Mouse (Mus musculus) liver, embryonic 12.5 days (tissue): ENCODE measurements around the gene Snx18. TPM values are rescaled to one million over a fixed set of nuclear protein-coding genes. Genes with fewer than 3 reads are reported as not detected.
A peak's percentile ranks its signal among the peaks of the same experiment; 100 is the strongest.

Experiments used
- ATAC-seq: fragments of 200-750 bp; cut with Nextera tagmentation; 2 replicates; pipeline ENCODE4 v1.8.0; 2017; ENCODE audit warnings: moderate number of reproducible peaks, mild to moderate bottlenecking, moderate library complexity
- H3K27ac ChIP-seq: fragments of 300-500 bp; sonication (generic); 2 replicates; pipeline ENCODE4 v1.5.1; 2016; ENCODE audit warnings: mild to moderate bottlenecking
- H3K27me3 ChIP-seq: fragments of 300-500 bp; sonication (generic); replicated peaks from 2 replicates; pipeline ENCODE4 v1.6.1; 2016; ENCODE audit warnings: mild to moderate bottlenecking, moderate library complexity
- H3K36me3 ChIP-seq: fragments of 300-500 bp; sonication (generic); 2 replicates; pipeline ENCODE4 v1.6.1; 2016; ENCODE audit warnings: mild to moderate bottlenecking, moderate library complexity
- H3K4me1 ChIP-seq: fragments of 300-500 bp; sonication (generic); 2 replicates; pipeline ENCODE4 v1.6.1; 2016
- H3K4me2 ChIP-seq: fragments of 300-500 bp; sonication (generic); 2 replicates; pipeline ENCODE4 v1.6.1; 2016; ENCODE audit warnings: mild to moderate bottlenecking, moderate library complexity
- H3K4me3 ChIP-seq: fragments of 300-500 bp; sonication (generic); 2 replicates; pipeline ENCODE4 v1.5.1; 2016; ENCODE audit warnings: mild to moderate bottlenecking, moderate library complexity
- H3K9ac ChIP-seq: fragments of 300-500 bp; sonication (generic); 2 replicates; pipeline ENCODE4 v1.6.1; 2016; ENCODE audit warnings: mild to moderate bottlenecking, moderate library complexity
- H3K9me3 ChIP-seq: fragments of 300-500 bp; sonication (generic); replicated peaks from 2 replicates; pipeline ENCODE4 v1.6.1; 2016; ENCODE audit warnings: mild to moderate bottlenecking, moderate library complexity
- WGBS: fragments of 180-500 bp; shearing (Covaris S2); methylation state at CpG from one replicate; pipeline ENCODE4 v1.1.7; 2016; ENCODE audit not compliant: insufficient replicate concordance; 5-methylcytosine and 5-hydroxymethylcytosine counted together
- polyA plus RNA-seq: library from polyadenylated mRNA; unstranded; fragments of >200 nt; fragmentation: Nextera tagmentation; extraction: Ambion mirVana; gene quantifications from 2 replicates; pipeline ENCODE4 v1.2.1, GENCODE M21; 2016

The Snx18 gene
- polyA plus RNA-seq, 1 experiment from 2014 or later = 12.3 TPM

DNA sequence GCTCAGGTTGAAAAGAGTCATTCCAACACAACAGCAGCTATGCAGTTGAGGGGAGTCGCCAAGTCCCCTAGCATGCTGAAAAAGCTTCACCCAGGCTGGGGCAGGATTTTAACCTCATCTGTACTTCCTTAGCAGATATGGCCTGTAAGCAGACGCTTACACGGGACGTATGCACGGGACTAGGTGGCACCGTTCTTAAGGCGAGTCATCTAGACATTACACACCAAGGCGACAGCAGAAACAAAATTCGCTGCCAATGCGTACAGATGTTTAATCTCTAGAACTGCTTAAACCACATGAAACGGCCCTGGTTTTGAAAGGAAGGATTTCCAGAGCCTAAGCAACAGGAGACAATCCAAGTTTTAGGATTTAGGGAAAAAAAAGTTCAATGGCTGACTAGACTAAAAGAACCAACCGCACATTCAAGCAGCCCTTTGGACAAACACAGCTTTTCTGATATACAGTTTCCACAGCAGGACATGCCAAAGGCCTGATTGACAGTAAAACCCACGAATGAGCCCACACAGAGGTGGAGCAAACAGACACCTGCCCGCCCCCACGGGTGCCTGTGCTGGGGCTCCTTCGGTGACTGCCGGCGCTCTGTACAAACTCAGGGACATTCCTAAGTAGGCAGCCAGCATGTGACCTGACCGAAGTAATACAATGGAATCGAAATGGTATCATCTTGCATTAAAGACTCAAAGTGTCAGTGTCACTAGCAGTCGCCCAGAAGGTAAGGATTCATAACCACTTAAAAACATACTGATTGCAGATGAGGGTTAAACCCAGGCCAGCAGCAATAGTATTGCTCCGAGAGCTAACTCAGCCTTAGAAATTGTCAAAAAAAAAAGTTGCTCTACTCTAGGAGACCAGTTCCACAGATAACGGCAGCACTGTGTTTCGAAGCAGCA, 3.5 kb downstream of the Snx18 start:
- H3K27me3 ChIP-seq = peaks cover 15% of the 10 kb centered on the region
- peak overlapping the region; percentile 99 for H3K4me2 ChIP-seq
- peaks cover 24% of the 10 kb centered on the region for H3K36me3 ChIP-seq
- WGBS = 19% methylated on average over 24 of the region's 24 CpGs
- H3K27ac ChIP-seq = 0 out of 2 replicates have a peak overlapping the region, but pooled peaks have one; percentile 33
- peak overlapping the region; percentile 74 for H3K4me3 ChIP-seq
- no peaks in the 10 kb centered on the region for H3K9me3 ChIP-seq
- peaks cover 87% of the 10 kb centered on the region for H3K4me1 ChIP-seq
- H3K9ac ChIP-seq = peak overlapping the region; percentile 81; the same call in 1 of the 2 replicates
- ATAC-seq = peak; percentile 57

DNA sequence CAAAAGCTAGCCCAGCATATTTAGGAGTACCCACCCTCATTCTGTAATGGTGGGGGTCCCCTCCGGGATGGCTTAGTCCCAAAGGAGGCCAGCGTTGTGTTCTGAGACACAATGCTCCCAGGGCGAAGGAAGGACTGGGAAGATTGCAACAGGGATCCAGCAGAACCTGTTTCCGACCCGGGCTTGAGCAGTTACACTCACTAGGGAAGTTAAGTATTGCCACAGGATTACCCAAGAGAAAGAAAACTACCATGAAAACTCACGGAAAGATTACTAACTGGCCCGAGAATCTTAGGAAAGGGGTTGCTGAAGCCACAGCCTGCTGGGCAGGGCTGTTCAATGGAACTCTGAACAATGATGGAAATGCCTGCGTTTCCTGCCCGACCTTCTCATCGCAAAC, 4.5 kb downstream of the Snx18 start:
- Histone ChIP-seq H3K4me1 (peaks cover 93% of the 10 kb centered on the region), H3K27me3 (peaks cover 15% of the 10 kb centered on the region), H3K9ac (no peak overlapping the region), H3K36me3 (peaks cover 24% of the 10 kb centered on the region), H3K27ac (no peak overlapping the region), H3K9me3 (no peaks in the 10 kb centered on the region), H3K4me2 (peak overlapping the region; percentile 99), H3K4me3 (0 out of 2 replicates have a peak overlapping the region, but pooled peaks have one; percentile 7)
- WGBS = 54% methylated on average over 10 of the region's 10 CpGs
- ATAC-seq = no peak

DNA sequence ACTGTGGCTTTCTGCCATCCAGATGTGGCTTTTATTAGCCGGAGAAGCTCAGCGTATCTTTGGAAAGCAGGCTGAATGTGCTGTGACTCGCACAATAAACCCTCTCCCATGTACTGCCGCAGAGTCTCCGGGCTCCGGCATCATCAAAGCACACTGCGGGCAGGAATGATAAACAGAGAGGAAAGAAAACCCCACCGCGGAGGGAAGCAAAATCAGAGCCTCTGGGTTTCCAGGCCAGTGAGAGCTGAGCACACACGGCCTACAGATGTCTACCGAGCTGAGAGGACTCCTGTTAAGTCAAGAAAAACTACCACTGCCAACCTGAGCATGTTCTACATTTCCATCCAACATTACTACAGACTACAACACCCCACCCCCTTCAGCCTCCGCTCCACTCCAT, 5.0 kb downstream of the Snx18 start:
- H3K9me3 ChIP-seq = no peaks in the 10 kb centered on the region
- H3K4me3 ChIP-seq = 0 out of 2 replicates have a peak overlapping the region, but pooled peaks have one; percentile 7
- H3K9ac ChIP-seq = no peak overlapping the region
- peaks cover 97% of the 10 kb centered on the region for H3K4me1 ChIP-seq
- peak overlapping the region; percentile 99 for H3K4me2 ChIP-seq
- ATAC-seq = no peak
- H3K27ac ChIP-seq = no peak overlapping the region
- peaks cover 27% of the 10 kb centered on the region for H3K36me3 ChIP-seq
- 49% methylated on average over 12 of the region's 12 CpGs for WGBS
- H3K27me3 ChIP-seq = peaks cover 15% of the 10 kb centered on the region

GRCm38 (mm10) chr13:113612141-113612950, 6.0 kb downstream of the Snx18 start:
- H3K27ac ChIP-seq = no peak overlapping the region
- peak overlapping the region; percentile 99 for H3K4me2 ChIP-seq
- peaks cover 97% of the 10 kb centered on the region for H3K4me1 ChIP-seq
- peaks cover 8% of the 10 kb centered on the region for H3K27me3 ChIP-seq
- WGBS = 76% methylated on average over 24 of the region's 24 CpGs
- ATAC-seq = no peak
- no peak overlapping the region for H3K9ac ChIP-seq
- H3K36me3 ChIP-seq = peaks cover 30% of the 10 kb centered on the region
- no peak overlapping the region for H3K4me3 ChIP-seq
- no peaks in the 10 kb centered on the region for H3K9me3 ChIP-seq

GRCm38 (mm10) chr13:113610732-113611500, 7.4 kb downstream of the Snx18 start:
- Histone ChIP-seq H3K9me3 (no peaks in the 10 kb centered on the region), H3K27ac (no peak overlapping the region), H3K36me3 (peaks cover 34% of the 10 kb centered on the region), H3K4me2 (no peak overlapping the region), H3K4me1 (peaks cover 92% of the 10 kb centered on the region), H3K27me3 (no peaks in the 10 kb centered on the region), H3K9ac (no peak overlapping the region), H3K4me3 (no peak overlapping the region)
- WGBS = 70% methylated on average over 13 of the region's 13 CpGs
- ATAC-seq = no peak

- H3K9me3 ChIP-seq = no peaks in the 10 kb centered on the region
- H3K27ac ChIP-seq = no peak overlapping the region
- WGBS = 78% methylated on average over 3 of the region's 3 CpGs
- no peak for ATAC-seq
- no peak overlapping the region for H3K9ac ChIP-seq
- peaks cover 88% of the 10 kb centered on the region for H3K4me1 ChIP-seq
- no peaks in the 10 kb centered on the region for H3K27me3 ChIP-seq
- H3K36me3 ChIP-seq = peaks cover 39% of the 10 kb centered on the region
- no peak overlapping the region for H3K4me3 ChIP-seq
- no peak overlapping the region for H3K4me2 ChIP-seq
Measured at GRCm38 (mm10) chr13:113609429-113609828, 8.9 kb downstream of the Snx18 start.

GRCm38 (mm10) chr13:113607821-113608220, 10.5 kb downstream of the Snx18 start:
- peaks cover 36% of the 10 kb centered on the region for H3K36me3 ChIP-seq
- no peak for ATAC-seq
- no peak overlapping the region for H3K4me2 ChIP-seq
- peaks cover 89% of the 10 kb centered on the region for H3K4me1 ChIP-seq
- no peak overlapping the region for H3K27ac ChIP-seq
- WGBS = 80% methylated on average over 4 of the region's 4 CpGs
- H3K9me3 ChIP-seq = no peaks in the 10 kb centered on the region
- no peak overlapping the region for H3K9ac ChIP-seq
- no peak overlapping the region for H3K4me3 ChIP-seq
- no peaks in the 10 kb centered on the region for H3K27me3 ChIP-seq

DNA sequence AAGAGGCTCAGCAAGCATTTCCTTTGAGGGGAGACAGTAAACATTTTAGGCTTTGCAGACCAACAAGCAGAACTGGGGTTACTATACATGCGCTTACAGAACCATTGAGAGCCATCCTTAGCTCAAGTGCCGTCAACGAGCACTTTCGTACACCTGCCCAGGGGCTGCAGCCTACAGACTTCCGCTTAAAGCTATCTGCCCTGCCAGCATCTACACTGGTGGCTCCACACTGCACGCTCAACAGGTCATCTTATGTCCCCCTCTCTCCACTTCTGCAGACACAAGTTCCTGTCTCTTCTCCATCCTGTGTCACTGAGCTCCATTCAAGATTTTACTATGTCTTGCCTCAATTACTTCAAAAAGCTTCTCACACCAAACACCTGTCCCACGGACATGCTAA, 11.0 kb downstream of the Snx18 start:
- no peak for ATAC-seq
- H3K27me3 ChIP-seq = no peaks in the 10 kb centered on the region
- H3K4me1 ChIP-seq = peaks cover 89% of the 10 kb centered on the region
- no peak overlapping the region for H3K4me2 ChIP-seq
- H3K9me3 ChIP-seq = no peaks in the 10 kb centered on the region
- H3K27ac ChIP-seq = no peak overlapping the region
- H3K9ac ChIP-seq = no peak overlapping the region
- H3K36me3 ChIP-seq = peaks cover 31% of the 10 kb centered on the region
- H3K4me3 ChIP-seq = no peak overlapping the region
- 79% methylated on average over 7 of the region's 7 CpGs for WGBS

- no peaks in the 10 kb centered on the region for H3K27me3 ChIP-seq
- peaks cover 89% of the 10 kb centered on the region for H3K4me1 ChIP-seq
- H3K4me3 ChIP-seq = no peak overlapping the region
- no peak overlapping the region for H3K27ac ChIP-seq
- no peak for ATAC-seq
- no peaks in the 10 kb centered on the region for H3K9me3 ChIP-seq
- 76% methylated on average over 18 of the region's 18 CpGs for WGBS
- H3K9ac ChIP-seq = no peak overlapping the region
- H3K36me3 ChIP-seq = peaks cover 30% of the 10 kb centered on the region
- H3K4me2 ChIP-seq = peak overlapping the region; percentile 30
Measured at GRCm38 (mm10) chr13:113606741-113607358, 11.5 kb downstream of the Snx18 start.

- Histone ChIP-seq H3K9ac (no peak overlapping the region), H3K36me3 (peaks cover 28% of the 10 kb centered on the region), H3K9me3 (no peaks in the 10 kb centered on the region), H3K27me3 (no peaks in the 10 kb centered on the region), H3K4me2 (peak overlapping the region; percentile 30), H3K27ac (no peak overlapping the region), H3K4me3 (peak overlapping the region; percentile 7; the same call in 1 of the 2 replicates), H3K4me1 (peaks cover 87% of the 10 kb centered on the region)
- ATAC-seq = no peak
- WGBS = 75% methylated on average over 14 of the region's 14 CpGs
Measured at GRCm38 (mm10) chr13:113606131-113606530, 12.2 kb downstream of the Snx18 start.

- WGBS = 85% methylated on average over 10 of the region's 10 CpGs
- H3K4me2 ChIP-seq = peak overlapping the region; percentile 30
- peaks cover 86% of the 10 kb centered on the region for H3K4me1 ChIP-seq
- no peaks in the 10 kb centered on the region for H3K9me3 ChIP-seq
- peak overlapping the region; percentile 7; the same call in 1 of the 2 replicates for H3K4me3 ChIP-seq
- H3K27me3 ChIP-seq = no peaks in the 10 kb centered on the region
- peaks cover 30% of the 10 kb centered on the region for H3K36me3 ChIP-seq
- ATAC-seq = no peak
- H3K9ac ChIP-seq = no peak overlapping the region
- no peak overlapping the region for H3K27ac ChIP-seq
Measured at GRCm38 (mm10) chr13:113605693-113606092, 12.7 kb downstream of the Snx18 start.
